In genomic region chr1:70881269-70881668, GRCm38 (mm10) we compare ENCODE assay signal across 13 mouse cellular contexts.
"Had no signal": no experiment of that assay in that cellular context is flagged by ENCODE, and none has a peak within 500 bp of the region (broad histone marks: within the 10 kb centered on the region; RNA-seq: fewer than 3 reads in every experiment).

No protein-coding gene starts in this region.

- H3K27ac ChIP-seq: limb, embryonic 15.5 days; liver, embryonic 12.5 days; neural tube, embryonic 15.5 days; stomach, embryonic 15.5 days had no signal

- H3K9ac ChIP-seq: limb, embryonic 15.5 days; liver, embryonic 12.5 days; lung, embryonic 14.5 days; neural tube, embryonic 15.5 days; stomach, embryonic 15.5 days had no signal

- H3K27me3 ChIP-seq: limb, embryonic 15.5 days; liver, embryonic 12.5 days; neural tube, embryonic 15.5 days; stomach, embryonic 15.5 days had no signal

- H3K9me3 ChIP-seq: limb, embryonic 15.5 days; liver, embryonic 12.5 days; neural tube, embryonic 15.5 days; stomach, embryonic 15.5 days had no signal

- H3K4me2 ChIP-seq: limb, embryonic 15.5 days; liver, embryonic 12.5 days; lung, embryonic 14.5 days; neural tube, embryonic 15.5 days; stomach, embryonic 15.5 days had no signal

- H3K4me1 ChIP-seq: limb, embryonic 15.5 days; liver, embryonic 12.5 days; neural tube, embryonic 15.5 days; stomach, embryonic 15.5 days had no signal

- ATAC-seq: liver, embryonic 12.5 days had no signal

- H3K4me3 ChIP-seq: limb, embryonic 15.5 days; liver, embryonic 12.5 days; myocyte; neural tube, embryonic 15.5 days; stomach, embryonic 15.5 days had no signal

- DNase-seq: kidney, adult 8-10 months; kidney, postnatal 25 days; lung, embryonic 14.5 days; lung, postnatal 10 days; lung, postnatal 4 days; right cerebral cortex, postnatal 14 days; thymus, adult 2 months; thymus, postnatal 25 days had no signal

- H3K36me3 ChIP-seq: limb, embryonic 15.5 days; liver, embryonic 12.5 days; neural tube, embryonic 15.5 days; stomach, embryonic 15.5 days had no signal
